Mouse (Mus musculus): Measurements from ENCODE around the gene Lmbr1l. TPM values are rescaled to one million over a fixed set of nuclear protein-coding genes. Genes with fewer than 3 reads are reported as not detected.
A peak's percentile ranks its signal among the peaks of the same experiment; 100 is the strongest.

Gene Lmbr1l
- polyA plus RNA-seq, 1 experiment from 2014 or later: 4.5 TPM

DNA sequence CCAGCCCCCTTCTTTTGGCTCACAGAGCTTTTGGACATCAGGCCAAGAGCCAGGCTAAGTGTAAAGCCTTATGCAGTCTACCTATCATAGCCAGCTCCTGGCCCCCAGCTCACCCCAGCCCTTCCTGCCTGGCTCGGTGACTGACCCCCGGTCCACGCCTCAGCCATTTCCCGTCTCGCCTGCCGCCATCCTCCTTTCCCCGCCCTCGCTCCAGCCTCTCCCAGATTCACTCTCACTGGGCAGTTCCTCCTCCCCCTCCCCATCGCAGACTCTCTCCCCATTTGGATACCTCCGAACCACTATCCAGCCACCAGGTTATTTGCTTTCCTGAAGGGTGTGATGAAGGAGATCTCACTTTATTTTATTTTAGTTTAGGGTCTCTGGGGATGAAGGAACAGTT, 20.5 kb downstream of the Lmbr1l start:
- Histone ChIP-seq H3K4me2 (peak overlapping the region; percentile 54), H3K27ac (ENCODE audit: low read depth) (no peak overlapping the region), H3K9me3 (ENCODE audit: low read depth, low read length) (no peaks in the 10 kb centered on the region), H3K36me3 (ENCODE audit: insufficient read depth) (no peaks in the 10 kb centered on the region), H3K27me3 (ENCODE audit: insufficient read depth, low read length) (peaks cover 77% of the 10 kb centered on the region), H3K4me3 (ENCODE audit: low read depth, low read length) (peak overlapping the region; percentile 26), H3K4me1 (ENCODE audit: insufficient read depth) (peaks cover 14% of the 10 kb centered on the region; the same call in 1 of the 2 replicates), H3K9ac (no peak overlapping the region)
- no peak for ATAC-seq (ENCODE audit: insufficient read depth)
- TF ChIP-seq CTCF (IDR thresholded peaks at IDR 0.05; ENCODE audit: low read depth): no peak
- under 1% methylated on average over 10 of the region's 10 CpGs for WGBS
- DNase-seq: peak; percentile 22

GRCm38 (mm10) chr15:98895635-98896589, 22.1 kb downstream of the Lmbr1l start:
- Histone ChIP-seq H3K9ac (no peak overlapping the region), H3K27ac (ENCODE audit: low read depth) (peak overlapping the region; percentile 42; the same call in 1 of the 2 replicates)

GRCm38 (mm10) chr15:98894746-98895634, 23.0 kb downstream of the Lmbr1l start:
- no peak overlapping the region for H3K9ac ChIP-seq
- H3K9me3 ChIP-seq (ENCODE audit: low read depth, low read length): no peaks in the 10 kb centered on the region
- peaks cover 79% of the 10 kb centered on the region for H3K27me3 ChIP-seq (ENCODE audit: insufficient read depth, low read length)
- H3K4me3 ChIP-seq (ENCODE audit: low read depth, low read length): peak overlapping the region; percentile 56
- TF ChIP-seq CTCF (IDR thresholded peaks at IDR 0.05; ENCODE audit: low read depth): no peak
- H3K27ac ChIP-seq (ENCODE audit: low read depth): no peak overlapping the region
- H3K4me1 ChIP-seq (ENCODE audit: insufficient read depth): peaks cover 14% of the 10 kb centered on the region; the same call in 1 of the 2 replicates
- DNase-seq: peak; percentile 31
- WGBS: 4% methylated on average over 38 of the region's 38 CpGs
- H3K4me2 ChIP-seq: peak overlapping the region; percentile 100
- ATAC-seq (ENCODE audit: insufficient read depth): no peak
- H3K36me3 ChIP-seq (ENCODE audit: insufficient read depth): no peaks in the 10 kb centered on the region

More at GRCm38 (mm10) chr15:98895635-98896589, 22.1 kb downstream of the Lmbr1l start:
- ATAC-seq (ENCODE audit: insufficient read depth): 0 out of 2 replicates have a peak, but pooled peaks have one; percentile 29
- Histone ChIP-seq H3K4me2 (peak overlapping the region; percentile 100), H3K27me3 (ENCODE audit: insufficient read depth, low read length) (peaks cover 84% of the 10 kb centered on the region), H3K9me3 (ENCODE audit: low read depth, low read length) (no peaks in the 10 kb centered on the region), H3K4me1 (ENCODE audit: insufficient read depth) (peaks cover 14% of the 10 kb centered on the region; the same call in 1 of the 2 replicates), H3K4me3 (ENCODE audit: low read depth, low read length) (peak overlapping the region; percentile 56), H3K36me3 (ENCODE audit: insufficient read depth) (no peaks in the 10 kb centered on the region)
- WGBS: 4% methylated on average over 40 of the region's 41 CpGs
- DNase-seq: peak; percentile 67
- no peak for TF ChIP-seq CTCF (IDR thresholded peaks at IDR 0.05; ENCODE audit: low read depth)

DNA sequence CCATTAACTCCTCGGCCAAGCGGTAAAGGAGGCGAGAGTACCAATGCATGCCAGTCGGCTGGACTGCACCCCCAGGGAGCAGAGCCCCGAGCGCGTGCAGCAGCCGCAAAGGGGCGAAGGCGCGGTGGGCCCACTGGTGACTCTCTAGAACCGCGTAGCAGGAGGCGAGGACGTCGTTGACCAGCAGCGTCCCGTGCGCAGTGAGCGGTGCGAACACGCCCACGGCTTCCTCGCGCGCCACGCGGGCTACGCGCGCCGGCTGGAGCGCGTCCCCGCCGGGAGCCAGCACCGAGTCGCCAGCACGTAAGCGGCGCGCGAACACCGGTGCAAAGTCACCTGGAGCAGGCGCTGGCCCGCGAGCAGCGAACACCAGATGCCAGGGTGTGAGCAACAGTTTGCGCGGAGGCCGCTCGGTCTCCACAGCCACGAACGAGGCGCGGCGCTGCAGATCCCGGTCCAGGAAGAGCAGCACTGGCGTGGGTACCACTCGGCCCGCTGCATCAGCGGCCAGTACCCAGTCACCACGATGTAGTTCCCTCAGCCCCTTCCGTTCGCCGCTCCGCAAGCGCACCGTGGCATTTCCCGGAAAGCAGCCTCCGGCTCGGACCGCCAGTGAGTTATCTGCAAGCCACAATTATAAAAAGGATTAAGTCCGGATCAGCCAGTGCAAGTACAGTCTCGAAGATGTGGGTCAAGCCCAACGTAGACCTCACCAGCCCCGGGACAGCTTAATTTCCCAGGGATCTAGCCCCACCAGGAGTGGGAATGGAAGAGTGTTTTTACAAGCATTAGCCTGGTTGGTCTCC, 23.9 kb downstream of the Lmbr1l start, which contains the start of gene Rhebl1:
Rhebl1 (minus strand) TSS at position 601 of the 806 bp plus-strand sequence.
- peak within 1 kb of the TSS; percentile 56 for H3K4me3 ChIP-seq (ENCODE audit: low read depth, low read length)
- H3K27me3 ChIP-seq (ENCODE audit: insufficient read depth, low read length): peaks cover 74% of the 10 kb centered on the region
- no peaks in the 10 kb centered on the region for H3K36me3 ChIP-seq (ENCODE audit: insufficient read depth)
- H3K4me2 ChIP-seq: peak within 1 kb of the TSS; percentile 100
- no peak within 1 kb of the TSS for H3K27ac ChIP-seq (ENCODE audit: low read depth)
- no peaks in the 10 kb centered on the region for H3K9me3 ChIP-seq (ENCODE audit: low read depth, low read length)
- WGBS: under 1% methylated on average over 77 of the region's 77 CpGs
- peaks cover 14% of the 10 kb centered on the region; the same call in 1 of the 2 replicates for H3K4me1 ChIP-seq (ENCODE audit: insufficient read depth)
- ATAC-seq (ENCODE audit: insufficient read depth): no peak; the same call in 1 of the 2 replicates
- peak; percentile 59 for DNase-seq
- peak within 1 kb of the TSS; percentile 56 for H3K9ac ChIP-seq
- TF ChIP-seq CTCF (IDR thresholded peaks at IDR 0.05; ENCODE audit: low read depth): no peak

DNA sequence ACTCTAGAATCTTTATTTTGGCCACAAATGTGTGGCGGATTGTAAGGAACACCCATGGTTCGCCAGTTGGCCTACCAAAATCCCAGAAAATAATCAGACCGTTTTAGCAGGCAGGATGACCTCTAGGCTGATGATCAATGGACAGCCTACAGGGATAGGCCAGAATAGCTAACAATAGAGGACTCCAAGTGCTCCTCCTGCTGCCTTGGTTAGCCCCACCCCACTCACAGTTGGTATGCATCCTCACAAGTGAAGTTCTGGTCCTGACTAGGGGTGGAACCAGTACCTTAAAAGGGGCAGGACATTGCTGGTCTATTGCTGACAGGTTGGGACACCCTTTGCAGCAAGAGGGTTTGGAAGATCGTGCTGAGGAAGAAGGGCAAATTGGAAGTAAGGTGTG, 25.0 kb downstream of the Lmbr1l start:
- no peak overlapping the region for H3K4me3 ChIP-seq (ENCODE audit: low read depth, low read length)
- H3K9me3 ChIP-seq (ENCODE audit: low read depth, low read length): no peaks in the 10 kb centered on the region
- peaks cover 63% of the 10 kb centered on the region for H3K27me3 ChIP-seq (ENCODE audit: insufficient read depth, low read length)
- H3K4me1 ChIP-seq (ENCODE audit: insufficient read depth): peaks cover 11% of the 10 kb centered on the region; the same call in 1 of the 2 replicates
- no peak overlapping the region; the same call in 1 of the 2 replicates for H3K4me2 ChIP-seq
- no peak overlapping the region for H3K9ac ChIP-seq
- no peak for TF ChIP-seq CTCF (IDR thresholded peaks at IDR 0.05; ENCODE audit: low read depth)
- 56% methylated on average over 4 of the region's 4 CpGs for WGBS
- no peak for DNase-seq
- ATAC-seq (ENCODE audit: insufficient read depth): no peak
- no peaks in the 10 kb centered on the region for H3K36me3 ChIP-seq (ENCODE audit: insufficient read depth)
- no peak overlapping the region for H3K27ac ChIP-seq (ENCODE audit: low read depth)

Data from lung, embryonic 14.5 days (tissue).